ENCODE assay signal across 23 mouse cellular contexts in the genomic region with DNA sequence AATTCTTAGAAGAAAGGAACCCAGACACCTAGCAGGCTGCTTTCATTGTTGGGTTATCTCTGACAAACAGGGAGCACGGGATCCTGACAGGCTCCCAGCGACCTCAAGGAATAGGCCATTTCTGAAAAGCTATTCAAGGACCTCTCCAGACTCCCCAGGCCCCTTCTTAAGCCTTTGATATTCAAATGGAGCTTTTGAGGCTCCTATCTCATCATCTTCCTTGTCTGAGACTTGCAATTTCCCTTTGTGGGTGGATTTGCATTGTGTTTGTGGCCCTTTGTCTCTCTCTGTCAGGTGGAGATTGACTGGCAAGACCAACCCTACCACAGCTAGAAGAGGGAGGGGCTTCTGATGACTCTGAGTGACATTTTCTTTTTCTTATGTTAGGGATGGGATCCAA.
DNase-seq lines count a peak whose midpoint lies in the region; ATAC-seq and TF ChIP-seq lines count a peak whose summit lies in the region.
"Had no signal": no experiment of that assay in that cellular context is flagged by ENCODE, and none has a peak within 500 bp of the region (broad histone marks: within the 10 kb centered on the region; RNA-seq: fewer than 3 reads in every experiment).

No protein-coding gene starts in this region.

- no peaks in the 10 kb centered on the region for H3K9me3 ChIP-seq in forebrain, embryonic 10.5 days
- H3K9me3 ChIP-seq in forebrain, embryonic 16.5 days (ENCODE audit: control insufficient read depth, low read length) = no peaks in the 10 kb centered on the region
- H3K9me3 ChIP-seq: embryonic facial prominence, embryonic 13.5 days; forebrain, embryonic 13.5 days; heart, embryonic 15.5 days; kidney, embryonic 15.5 days; liver, embryonic 13.5 days; neural tube, embryonic 13.5 days had no signal

- no peaks in the 10 kb centered on the region for H3K27me3 ChIP-seq in forebrain, embryonic 10.5 days (ENCODE audit: poor library complexity, severe bottlenecking)
- H3K27me3 ChIP-seq in forebrain, embryonic 16.5 days (replicated peaks; ENCODE audit: control insufficient read depth, insufficient read depth, low read length) = no peaks in the 10 kb centered on the region
- H3K27me3 ChIP-seq: embryonic facial prominence, embryonic 13.5 days; forebrain, embryonic 13.5 days; heart, embryonic 15.5 days; kidney, embryonic 15.5 days; liver, embryonic 13.5 days; neural tube, embryonic 13.5 days had no signal

- 0 out of 2 replicates have a peak overlapping the region, but pooled peaks have one; percentile 9 for H3K27ac ChIP-seq in forebrain, embryonic 10.5 days
- no peak overlapping the region for H3K27ac ChIP-seq in forebrain, embryonic 16.5 days (ENCODE audit: low read length)
- H3K27ac ChIP-seq: embryonic facial prominence, embryonic 13.5 days; forebrain, embryonic 13.5 days; heart, embryonic 15.5 days; hindbrain, postnatal 0 days; kidney, embryonic 15.5 days; liver, embryonic 13.5 days had no signal

- no peak for DNase-seq in forebrain, embryonic 10.5 days (ENCODE audit: extremely low spot score, low spot score)
- DNase-seq in thymus, postnatal 0 days (ENCODE audit: low spot score) = peak; percentile 5
- no peak for DNase-seq in thymus, adult 18-20 months
- peak; percentile 53 for DNase-seq in brain, embryonic 14.5 days (ENCODE audit: low read depth)
- DNase-seq in cerebellum, postnatal 10 days = no peak
- DNase-seq in kidney, adult 18-20 months = no peak
- DNase-seq: adrenal gland, postnatal 25 days; cerebellum, adult 9-10 months; heart, postnatal 36 days; kidney, postnatal 36 days; liver, embryonic 13.5 days; lung, embryonic 14.5 days; thymus, postnatal 4 days had no signal

- peaks cover 36% of the 10 kb centered on the region for H3K4me1 ChIP-seq in forebrain, embryonic 10.5 days
- no peaks in the 10 kb centered on the region for H3K4me1 ChIP-seq in forebrain, embryonic 16.5 days (replicated peaks; ENCODE audit: control insufficient read depth, insufficient read depth, low read length)
- H3K4me1 ChIP-seq: embryonic facial prominence, embryonic 13.5 days; heart, embryonic 15.5 days; liver, embryonic 13.5 days had no signal

- TF ChIP-seq CTCF in brain, embryonic 14.5 days (IDR thresholded peaks at IDR 0.05; ENCODE audit: borderline replicate concordance, extremely low read depth, insufficient read depth, insufficient read length) = no peak

- H3K4me2 ChIP-seq in forebrain, embryonic 16.5 days (ENCODE audit: low read length) = no peak overlapping the region
- H3K4me2 ChIP-seq: embryonic facial prominence, embryonic 13.5 days; forebrain, embryonic 13.5 days; heart, embryonic 15.5 days; kidney, embryonic 15.5 days; liver, embryonic 13.5 days; lung, embryonic 14.5 days; neural tube, embryonic 13.5 days had no signal

- 1% methylated on average over 2 of the region's 2 CpGs for WGBS in forebrain, embryonic 10.5 days
- WGBS in forebrain, embryonic 16.5 days = 4% methylated on average over 2 of the region's 2 CpGs

- TF ChIP-seq POLR2A in brain, embryonic 14.5 days (IDR thresholded peaks at IDR 0.05; ENCODE audit: borderline replicate concordance, extremely low read depth, insufficient read depth, insufficient read length, poor library complexity, severe bottlenecking) = no peak

- H3K9ac ChIP-seq in forebrain, embryonic 16.5 days (replicated peaks; ENCODE audit: low read depth, low read length) = no peak overlapping the region
- H3K9ac ChIP-seq: embryonic facial prominence, embryonic 13.5 days; forebrain, embryonic 13.5 days; heart, embryonic 15.5 days; kidney, embryonic 15.5 days; liver, embryonic 13.5 days; lung, embryonic 14.5 days; neural tube, embryonic 13.5 days had no signal

- no peak for ATAC-seq in forebrain, embryonic 16.5 days
- ATAC-seq: CD4-positive, CD25-positive, alpha-beta regulatory T cell, adult 4 months; forebrain, embryonic 13.5 days; hindbrain, postnatal 0 days; intestine, embryonic 16.5 days had no signal

- no peak overlapping the region for H3K4me3 ChIP-seq in forebrain, embryonic 10.5 days
- no peak overlapping the region for H3K4me3 ChIP-seq in forebrain, embryonic 16.5 days (replicated peaks; ENCODE audit: low read length)
- H3K4me3 ChIP-seq: embryonic facial prominence, embryonic 13.5 days; erythroblast, embryonic 14.5 days; forebrain, embryonic 13.5 days; heart, embryonic 15.5 days; kidney, embryonic 15.5 days; liver, embryonic 13.5 days; neural tube, embryonic 13.5 days had no signal

- H3K36me3 ChIP-seq in forebrain, embryonic 10.5 days (replicated peaks) = no peaks in the 10 kb centered on the region
- H3K36me3 ChIP-seq in forebrain, embryonic 16.5 days (ENCODE audit: control insufficient read depth, insufficient read depth) = no peaks in the 10 kb centered on the region
- H3K36me3 ChIP-seq: embryonic facial prominence, embryonic 13.5 days; heart, embryonic 15.5 days; kidney, embryonic 15.5 days; liver, embryonic 13.5 days had no signal

Comparison
In these comparisons a context has a peak if more than half of its experiments do, and no peak if none do; other contexts are left out.
1. DNase-seq: peak in thymus, postnatal 0 days (single experiment) and brain, embryonic 14.5 days (single experiment); none in forebrain, embryonic 10.5 days (single experiment), thymus, adult 18-20 months (0 of 2), cerebellum, postnatal 10 days (0 of 2) and kidney, adult 18-20 months (single experiment).